Comparison of ENCODE assay signal across 8 mouse cellular contexts in genomic region chr15:79774117-79775027, GRCm38 (mm10). TPM values are rescaled to one million over a fixed set of nuclear protein-coding genes. Genes with fewer than 3 reads are reported as not detected.
DNase-seq lines count a peak whose midpoint lies in the region; ATAC-seq and TF ChIP-seq lines count a peak whose summit lies in the region.

No protein-coding gene starts in this region.

- no peak for TF ChIP-seq CTCF in bone marrow, adult 2 months (IDR thresholded peaks at IDR 0.05; ENCODE audit: control insufficient read depth, insufficient read depth, low read length)
- TF ChIP-seq CTCF in midbrain, postnatal 0 days (IDR thresholded peaks at IDR 0.05) = no peak

- WGBS in bone marrow, adult 2 months = under 1% methylated on average over 50 of the region's 50 CpGs
- under 1% methylated on average over 48 of the region's 50 CpGs for WGBS in embryonic facial prominence, embryonic 15.5 days
- under 1% methylated on average over 41 of the region's 50 CpGs for WGBS in limb, embryonic 14.5 days
- under 1% methylated on average over 50 of the region's 50 CpGs for WGBS in midbrain, postnatal 0 days

- peak; percentile 99 for DNase-seq in 416B (ENCODE audit: low read depth)
- DNase-seq in heart, adult 8-10 months (ENCODE audit: low spot score) = peak; percentile 100
- DNase-seq in kidney, adult 9 months = peak; percentile 98
- DNase-seq in limb, embryonic 14.5 days (ENCODE audit: low spot score) = peak; percentile 99
- peak; percentile 99 for DNase-seq in midbrain, postnatal 0 days (ENCODE audit: low spot score)
- peak; percentile 88 to 92 for DNase-seq in spleen, postnatal 14 days (ENCODE audit: low spot score in 2 of 2)

- H3K36me3 ChIP-seq in embryonic facial prominence, embryonic 15.5 days = no peaks in the 10 kb centered on the region
- H3K36me3 ChIP-seq in limb, embryonic 14.5 days (ENCODE audit: control insufficient read depth, insufficient read depth, low read length) = no peaks in the 10 kb centered on the region
- H3K36me3 ChIP-seq in midbrain, postnatal 0 days (ENCODE audit: insufficient read depth, low read length) = no peaks in the 10 kb centered on the region

- H3K27me3 ChIP-seq in embryonic facial prominence, embryonic 15.5 days = no peaks in the 10 kb centered on the region
- no peaks in the 10 kb centered on the region for H3K27me3 ChIP-seq in limb, embryonic 14.5 days (ENCODE audit: control insufficient read depth, insufficient read depth, low read length)
- H3K27me3 ChIP-seq in midbrain, postnatal 0 days (ENCODE audit: insufficient read depth, low read length) = no peaks in the 10 kb centered on the region

- H3K9ac ChIP-seq in embryonic facial prominence, embryonic 15.5 days = peak overlapping the region; percentile 69
- H3K9ac ChIP-seq in limb, embryonic 14.5 days (ENCODE audit: low read depth, low read length, severe bottlenecking) = peak overlapping the region; percentile 71
- H3K9ac ChIP-seq in midbrain, postnatal 0 days (replicated peaks; ENCODE audit: low read length, poor library complexity, severe bottlenecking) = peak overlapping the region; percentile 89

- H3K4me3 ChIP-seq in bone marrow, adult 2 months (replicated peaks; ENCODE audit: control insufficient read depth, low read depth, low read length) = peak overlapping the region; percentile 82
- H3K4me3 ChIP-seq in embryonic facial prominence, embryonic 15.5 days (replicated peaks) = peak overlapping the region; percentile 94
- H3K4me3 ChIP-seq in limb, embryonic 14.5 days (replicated peaks; ENCODE audit: low read length) = peak overlapping the region; percentile 70
- H3K4me3 ChIP-seq in midbrain, postnatal 0 days (ENCODE audit: low read depth, low read length) = peak overlapping the region; percentile 87

- TF ChIP-seq POLR2A in bone marrow, adult 2 months (IDR thresholded peaks at IDR 0.05; ENCODE audit: borderline replicate concordance, control insufficient read depth, low read depth, low read length) = no peak
- 0 out of 2 replicates have a peak, but pooled peaks have one; percentile 27 for TF ChIP-seq POLR2A in limb, embryonic 14.5 days (IDR thresholded peaks at IDR 0.05; ENCODE audit: borderline replicate concordance, extremely low read depth, insufficient read depth, insufficient read length)

- H3K27ac ChIP-seq in bone marrow, adult 2 months (ENCODE audit: control insufficient read depth, insufficient read depth, low read depth, low read length, poor library complexity) = peak overlapping the region; percentile 68
- peak overlapping the region; percentile 85 for H3K27ac ChIP-seq in embryonic facial prominence, embryonic 15.5 days (replicated peaks)
- H3K27ac ChIP-seq in limb, embryonic 14.5 days (replicated peaks; ENCODE audit: low read depth, low read length) = peak overlapping the region; percentile 59
- H3K27ac ChIP-seq in midbrain, postnatal 0 days (ENCODE audit: low read depth, low read length) = peak overlapping the region; percentile 76

- no peaks in the 10 kb centered on the region for H3K4me1 ChIP-seq in bone marrow, adult 2 months (ENCODE audit: control insufficient read depth, insufficient read depth, low read length)
- H3K4me1 ChIP-seq in embryonic facial prominence, embryonic 15.5 days = peaks cover 22% of the 10 kb centered on the region
- H3K4me1 ChIP-seq in limb, embryonic 14.5 days (ENCODE audit: control insufficient read depth, insufficient read depth, low read length) = peaks cover 22% of the 10 kb centered on the region
- H3K4me1 ChIP-seq in midbrain, postnatal 0 days (ENCODE audit: insufficient read depth, low read length) = peaks cover 12% of the 10 kb centered on the region

- ATAC-seq in embryonic facial prominence, embryonic 15.5 days (ENCODE audit: insufficient number of reproducible peaks, low FRiP score, low TSS enrichment, low read depth) = peak; percentile 98
- ATAC-seq in limb, embryonic 14.5 days (ENCODE audit: low FRiP score, low read depth) = peak; percentile 99
- ATAC-seq in midbrain, postnatal 0 days (ENCODE audit: low FRiP score) = peak; percentile 97

- H3K4me2 ChIP-seq in embryonic facial prominence, embryonic 15.5 days (replicated peaks) = peak overlapping the region; percentile 66
- H3K4me2 ChIP-seq in limb, embryonic 14.5 days (replicated peaks; ENCODE audit: low read depth, low read length, severe bottlenecking) = peak overlapping the region; percentile 68
- peak overlapping the region; percentile 76 for H3K4me2 ChIP-seq in midbrain, postnatal 0 days (ENCODE audit: low read depth, low read length, poor library complexity, severe bottlenecking)

- no peaks in the 10 kb centered on the region for H3K9me3 ChIP-seq in embryonic facial prominence, embryonic 15.5 days (replicated peaks)
- H3K9me3 ChIP-seq in limb, embryonic 14.5 days (ENCODE audit: control insufficient read depth, low read length) = no peaks in the 10 kb centered on the region
- no peaks in the 10 kb centered on the region for H3K9me3 ChIP-seq in midbrain, postnatal 0 days (ENCODE audit: low read length)

RNA-seq across cellular contexts. Expression of gene Dnal4, which starts 3.3 kb away (rescaled TPM):
- 6.8 and 8.4 TPM in 2 replicates for polyA plus RNA-seq in bone marrow, adult 2 months (2011; ENCODE audit: insufficient read depth, insufficient read length, low replicate concordance, missing spikeins)
- polyA plus RNA-seq in embryonic facial prominence, embryonic 15.5 days (2015; fragmentation: Nextera tagmentation; extraction: Ambion mirVana) = 73.3 and 77.6 TPM in 2 replicates
- total RNA-seq in heart, adult 8-10 months (2022) = 10 to 100 TPM; 21.0 to 25.3 (median 21.7) TPM
- 70.2 and 88.9 TPM in 2 replicates for polyA plus RNA-seq in limb, embryonic 14.5 days (2012; rRNA removed)
- polyA plus RNA-seq in limb, embryonic 14.5 days (2014; fragmentation: Nextera tagmentation; extraction: Ambion mirVana) = 60.9 and 68.2 TPM in 2 replicates
- total RNA-seq in midbrain, postnatal 0 days (2014; rRNA removed) = 40.8 and 44.0 TPM in 2 replicates
- polyA plus RNA-seq in midbrain, postnatal 0 days (2015; fragmentation: Nextera tagmentation; extraction: Ambion mirVana) = 55.9 and 59.7 TPM in 2 replicates

RNA-seq across cellular contexts. Expression of gene Nptxr, which starts 30.2 kb away (rescaled TPM):
- polyA plus RNA-seq in bone marrow, adult 2 months (2011; ENCODE audit: insufficient read depth, insufficient read length, low replicate concordance, missing spikeins) = 0.40 and 0.60 TPM in 2 replicates
- 8.4 and 9.0 TPM in 2 replicates for polyA plus RNA-seq in embryonic facial prominence, embryonic 15.5 days (2015; fragmentation: Nextera tagmentation; extraction: Ambion mirVana)
- total RNA-seq in heart, adult 8-10 months (2022) = 1 to 10 TPM; 1.3 to 2.0 (median 1.8) TPM
- 9.3 and 11.3 TPM in 2 replicates for polyA plus RNA-seq in limb, embryonic 14.5 days (2012; rRNA removed)
- 2.6 and 4.7 TPM in 2 replicates for polyA plus RNA-seq in limb, embryonic 14.5 days (2014; fragmentation: Nextera tagmentation; extraction: Ambion mirVana)
- 254 and 288 TPM in 2 replicates for total RNA-seq in midbrain, postnatal 0 days (2014; rRNA removed)
- 84.2 and 97.8 TPM in 2 replicates for polyA plus RNA-seq in midbrain, postnatal 0 days (2015; fragmentation: Nextera tagmentation; extraction: Ambion mirVana)

RNA-seq across cellular contexts. Expression of gene Sun2, which starts 32.0 kb away (rescaled TPM):
- 63.2 and 147 TPM in 2 replicates for polyA plus RNA-seq in bone marrow, adult 2 months (2011; ENCODE audit: insufficient read depth, insufficient read length, low replicate concordance, missing spikeins)
- polyA plus RNA-seq in embryonic facial prominence, embryonic 15.5 days (2015; fragmentation: Nextera tagmentation; extraction: Ambion mirVana) = 6.4 and 7.7 TPM in 2 replicates
- 10 to 100 TPM; 83.8 to 98.3 (median 94.7) TPM for total RNA-seq in heart, adult 8-10 months (2022)
- 37.9 and 46.8 TPM in 2 replicates for polyA plus RNA-seq in limb, embryonic 14.5 days (2012; rRNA removed)
- 6.9 and 8.0 TPM in 2 replicates for polyA plus RNA-seq in limb, embryonic 14.5 days (2014; fragmentation: Nextera tagmentation; extraction: Ambion mirVana)
- total RNA-seq in midbrain, postnatal 0 days (2014; rRNA removed) = 32.3 and 33.7 TPM in 2 replicates
- 2.8 and 3.1 TPM in 2 replicates for polyA plus RNA-seq in midbrain, postnatal 0 days (2015; fragmentation: Nextera tagmentation; extraction: Ambion mirVana)

RNA-seq across cellular contexts. Expression of gene Npcd, which starts 59.7 kb away (rescaled TPM):
- not detected in 2 replicates for polyA plus RNA-seq in bone marrow, adult 2 months (2011; ENCODE audit: insufficient read depth, insufficient read length, low replicate concordance, missing spikeins)
- 0.91 TPM in 1 of 2 replicates, not detected in the other for polyA plus RNA-seq in embryonic facial prominence, embryonic 15.5 days (2015; fragmentation: Nextera tagmentation; extraction: Ambion mirVana)
- under 1 TPM in 3 of 4 experiments, not detected in 1; 0.33 to 0.69 (median 0.47) TPM for total RNA-seq in heart, adult 8-10 months (2022)
- 1.7 TPM in 1 of 2 replicates, not detected in the other for polyA plus RNA-seq in limb, embryonic 14.5 days (2012; rRNA removed)
- polyA plus RNA-seq in limb, embryonic 14.5 days (2014; fragmentation: Nextera tagmentation; extraction: Ambion mirVana) = 0.50 and 0.99 TPM in 2 replicates
- total RNA-seq in midbrain, postnatal 0 days (2014; rRNA removed) = 8.2 and 12.1 TPM in 2 replicates
- 3.2 and 4.6 TPM in 2 replicates for polyA plus RNA-seq in midbrain, postnatal 0 days (2015; fragmentation: Nextera tagmentation; extraction: Ambion mirVana)

Comparison
In these comparisons a context has a peak if more than half of its experiments do, and no peak if none do; other contexts are left out.
1. Peak in every context shown above with its lines: DNase-seq, ATAC-seq, H3K4me3 ChIP-seq and H3K27ac ChIP-seq.